Mouse (Mus musculus) urinary bladder, adult 18-20 months (tissue): ENCODE results near the gene Arg2.

Experiments
- DNase-seq, 2 experiments: peaks; one replicate each; pipeline ENCODE4 v3.0.0; 2022; ENCODE audit warnings: low spot score in 2 of 2, mixed read lengths in 2 of 2

Arg2 gene

DNA sequence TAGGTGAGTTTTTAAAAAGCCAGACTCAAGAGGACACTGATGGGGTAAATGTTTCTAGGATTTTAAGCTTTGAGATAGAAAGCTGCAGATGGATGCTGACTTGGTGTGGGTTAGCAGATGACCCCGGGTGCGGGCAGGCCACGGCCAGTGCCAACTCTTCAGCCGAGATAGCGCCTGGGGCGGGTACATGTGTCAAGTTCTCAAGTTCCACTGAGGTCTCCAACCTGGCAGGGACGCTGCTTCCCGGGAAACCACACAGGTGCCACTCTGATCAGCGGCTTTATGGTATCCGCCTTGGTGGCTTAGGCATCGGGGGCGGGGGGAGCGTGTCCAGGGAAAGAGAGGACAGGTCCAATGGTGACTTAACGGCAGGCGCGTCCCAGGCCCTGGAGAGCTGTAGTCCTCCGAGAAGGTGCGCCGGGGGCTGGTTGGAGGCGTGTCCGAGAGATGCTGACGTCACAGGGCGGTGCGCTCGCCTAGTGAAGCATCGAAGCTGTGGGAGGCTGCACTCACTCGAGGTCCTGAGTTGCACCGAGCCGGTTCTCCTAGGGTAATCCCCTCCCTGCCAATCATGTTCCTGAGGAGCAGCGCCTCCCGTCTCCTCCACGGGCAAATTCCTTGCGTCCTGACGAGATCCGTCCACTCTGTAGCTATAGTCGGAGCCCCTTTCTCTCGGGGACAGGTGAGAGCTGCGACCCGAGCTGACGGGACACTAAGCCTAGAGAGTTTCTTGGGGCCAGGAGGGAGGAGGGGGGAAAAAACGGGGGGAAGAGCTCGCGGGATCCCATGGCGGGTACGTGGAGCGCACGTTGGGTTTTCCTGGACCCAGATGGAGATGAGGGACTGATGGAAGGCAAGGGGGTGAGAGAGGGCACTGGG lies at the start of gene Arg2:
Arg2 (plus strand) TSS at position 479 of the 879 bp plus-strand sequence.
- peak; percentile 71 for DNase-seq

GRCm38 (mm10) chr12:79089182-79089812 lies 41.3 kb upstream of the Arg2 start, which contains the start of gene Pigh:
Pigh (minus strand) TSS chr12:79089651.
- peak; percentile 80 to 88 for DNase-seq

DNA sequence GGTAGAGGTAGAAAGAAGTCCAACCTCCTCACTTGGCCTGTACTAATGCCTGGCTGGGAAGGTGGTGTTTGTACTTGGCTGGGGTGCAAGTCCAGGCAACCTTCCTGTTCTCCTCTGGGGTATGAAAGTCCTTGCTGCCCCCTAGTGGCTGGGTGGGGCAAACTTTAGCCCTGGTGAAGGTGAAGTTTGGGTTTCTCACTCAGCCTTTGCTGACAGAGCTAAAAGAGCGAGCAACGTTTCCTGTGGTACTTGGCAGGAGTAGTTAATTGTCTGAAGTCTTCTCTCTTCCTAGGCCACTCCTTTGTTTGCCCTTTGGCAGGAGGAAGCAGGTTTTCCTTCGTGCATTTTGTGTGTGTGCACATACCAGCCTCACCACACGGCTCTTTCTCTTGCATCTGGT lies 38.0 kb upstream of the Arg2 start:
- peak; percentile 68 to 74 for DNase-seq

GRCm38 (mm10) chr12:79097106-79097752 lies 33.3 kb upstream of the Arg2 start:
- no peak for DNase-seq

- DNase-seq: no peak
These were observed 26.8 kb upstream of the Arg2 start for GRCm38 (mm10) chr12:79103773-79104172.

GRCm38 (mm10) chr12:79104544-79104943 lies 26.0 kb upstream of the Arg2 start:
- no peak for DNase-seq

GRCm38 (mm10) chr12:79105312-79105711 lies 25.3 kb upstream of the Arg2 start:
- DNase-seq: no peak

DNA sequence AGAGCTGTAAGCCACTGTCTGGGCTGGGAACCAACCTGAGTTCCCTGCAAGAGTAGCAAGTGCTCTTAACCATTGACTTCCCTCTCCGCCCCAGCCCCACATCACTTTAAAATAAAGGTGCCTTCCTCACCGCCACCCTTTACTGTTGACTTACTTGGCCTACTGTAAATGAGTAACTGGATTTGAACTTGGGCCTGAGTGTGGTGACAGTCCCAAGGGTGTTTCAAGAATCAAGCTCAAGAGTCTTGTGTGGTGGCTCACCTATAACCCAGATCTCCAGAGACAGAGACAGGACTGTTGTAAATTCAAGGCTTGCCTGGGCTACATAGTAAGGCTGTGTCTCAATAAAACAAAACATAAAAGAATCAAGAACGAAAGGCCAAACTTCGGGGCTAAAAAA lies 11.6 kb upstream of the Arg2 start:
- no peak for DNase-seq

- DNase-seq: no peak
These were observed 7.8 kb upstream of the Arg2 start for GRCm38 (mm10) chr12:79122820-79123219.

DNA sequence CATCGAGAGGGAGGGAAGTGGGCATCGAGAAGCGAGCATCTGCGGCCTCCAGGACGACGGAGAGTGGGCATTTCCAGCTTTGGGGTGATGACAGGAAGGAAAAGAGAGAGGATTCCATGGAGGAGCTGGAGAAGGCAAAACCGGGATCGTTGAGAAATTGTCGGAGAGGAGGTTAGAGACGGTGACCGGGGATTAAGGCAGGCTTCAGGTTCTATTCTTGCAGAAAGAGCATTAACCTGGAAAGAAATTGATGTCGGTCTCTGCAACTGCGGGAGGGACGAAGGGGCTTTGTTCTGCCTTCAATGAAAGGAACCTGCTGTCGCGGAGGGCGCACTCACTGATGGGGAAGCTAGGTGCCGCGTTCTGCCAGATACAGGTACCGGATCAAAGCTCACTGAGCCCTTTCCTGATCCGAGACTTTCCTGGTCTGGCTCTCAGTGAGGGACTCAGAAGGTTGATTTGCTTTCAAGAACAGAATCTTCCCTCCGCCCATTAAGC lies 650 bp downstream of the Arg2 start:
- DNase-seq: no peak

- no peak for DNase-seq
These were observed 1.3 kb downstream of the Arg2 start for GRCm38 (mm10) chr12:79131706-79132460.

- no peak for DNase-seq
These were observed 4.1 kb downstream of the Arg2 start for GRCm38 (mm10) chr12:79134676-79135075.

GRCm38 (mm10) chr12:79135105-79135504 lies 4.5 kb downstream of the Arg2 start:
- DNase-seq: no peak

DNA sequence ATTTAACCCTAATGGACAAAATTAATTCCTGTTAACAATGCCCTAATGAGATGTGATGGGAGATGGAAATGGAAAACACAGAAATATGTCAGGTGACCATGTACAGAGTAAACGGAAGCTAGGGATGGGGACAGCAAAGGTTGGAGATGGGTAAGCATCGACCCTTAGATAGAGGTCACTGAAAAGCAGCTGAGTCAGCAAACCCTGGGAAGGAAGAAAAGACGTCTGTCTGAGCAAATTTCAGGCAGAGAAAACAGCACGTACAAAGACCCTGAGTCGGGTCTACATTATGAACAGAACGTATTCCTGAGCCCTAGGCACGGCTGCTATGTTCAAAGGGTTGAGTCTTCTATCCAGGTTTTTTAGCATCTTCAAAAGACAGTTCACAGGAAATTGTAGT lies 6.4 kb downstream of the Arg2 start:
- no peak for DNase-seq

- DNase-seq: no peak
These were observed 8.4 kb downstream of the Arg2 start for GRCm38 (mm10) chr12:79138999-79139398.

DNA sequence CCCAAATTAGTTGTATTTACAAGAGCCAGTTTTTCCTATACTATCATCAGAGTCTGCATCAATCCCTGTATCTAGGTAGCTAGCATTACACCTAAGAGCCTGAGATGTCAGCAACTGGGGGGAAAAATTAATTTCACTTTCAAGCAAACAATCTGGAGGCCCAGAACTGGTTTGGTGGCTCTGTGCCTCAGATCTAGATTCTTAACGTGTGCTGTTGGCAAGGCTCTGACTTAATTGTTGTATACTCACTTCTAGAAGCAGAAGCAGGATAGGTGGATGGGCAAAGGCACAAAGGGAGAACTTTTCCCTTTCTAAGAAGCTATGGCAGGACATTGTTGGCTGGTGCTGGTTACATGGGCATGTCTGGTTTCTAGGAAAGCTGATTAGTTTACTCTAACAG lies 8.8 kb downstream of the Arg2 start:
- no peak for DNase-seq

GRCm38 (mm10) chr12:79140811-79141210 lies 10.2 kb downstream of the Arg2 start:
- no peak for DNase-seq

GRCm38 (mm10) chr12:79141384-79141783 lies 10.8 kb downstream of the Arg2 start:
- no peak for DNase-seq

DNA sequence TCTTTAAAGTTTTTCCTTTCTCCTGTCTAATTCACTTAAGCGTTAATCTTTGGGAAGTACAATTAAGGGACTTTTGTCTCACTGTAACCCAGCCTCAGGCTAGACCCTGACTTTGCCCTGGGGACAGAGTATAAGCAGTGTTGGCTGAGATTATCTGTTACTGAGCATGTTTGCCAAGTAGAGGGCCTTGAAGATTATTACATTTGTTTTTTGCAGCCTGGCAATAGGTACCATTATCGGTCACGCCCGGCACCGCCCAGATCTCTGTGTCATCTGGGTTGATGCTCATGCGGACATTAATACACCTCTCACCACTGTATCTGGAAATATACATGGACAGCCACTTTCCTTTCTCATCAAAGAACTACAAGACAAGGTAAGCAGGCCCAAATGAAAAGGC lies 19.1 kb downstream of the Arg2 start:
- DNase-seq: no peak

- no peak for DNase-seq
These were observed 32.3 kb downstream of the Arg2 start for GRCm38 (mm10) chr12:79162876-79163275.

- DNase-seq: no peak
These were observed 38.6 kb downstream of the Arg2 start for GRCm38 (mm10) chr12:79169173-79169572.

- DNase-seq: no peak
These were observed 39.8 kb downstream of the Arg2 start for GRCm38 (mm10) chr12:79170421-79170820.
